Mouse (Mus musculus) kidney, postnatal 10 days (tissue): ENCODE results near the gene Ubac2.
A peak's percentile ranks its signal among the peaks of the same experiment; 100 is the strongest.
"Not testable (repeated sequence)": the region's sequence is repeated elsewhere in the genome, so short reads cannot be mapped to it uniquely, and the experiment has no call there.

ENCODE experiments used
- DNase-seq: peaks from one replicate; pipeline ENCODE4 v3.0.0; 2021; ENCODE audit warnings: mixed read lengths

Ubac2 gene

DNA sequence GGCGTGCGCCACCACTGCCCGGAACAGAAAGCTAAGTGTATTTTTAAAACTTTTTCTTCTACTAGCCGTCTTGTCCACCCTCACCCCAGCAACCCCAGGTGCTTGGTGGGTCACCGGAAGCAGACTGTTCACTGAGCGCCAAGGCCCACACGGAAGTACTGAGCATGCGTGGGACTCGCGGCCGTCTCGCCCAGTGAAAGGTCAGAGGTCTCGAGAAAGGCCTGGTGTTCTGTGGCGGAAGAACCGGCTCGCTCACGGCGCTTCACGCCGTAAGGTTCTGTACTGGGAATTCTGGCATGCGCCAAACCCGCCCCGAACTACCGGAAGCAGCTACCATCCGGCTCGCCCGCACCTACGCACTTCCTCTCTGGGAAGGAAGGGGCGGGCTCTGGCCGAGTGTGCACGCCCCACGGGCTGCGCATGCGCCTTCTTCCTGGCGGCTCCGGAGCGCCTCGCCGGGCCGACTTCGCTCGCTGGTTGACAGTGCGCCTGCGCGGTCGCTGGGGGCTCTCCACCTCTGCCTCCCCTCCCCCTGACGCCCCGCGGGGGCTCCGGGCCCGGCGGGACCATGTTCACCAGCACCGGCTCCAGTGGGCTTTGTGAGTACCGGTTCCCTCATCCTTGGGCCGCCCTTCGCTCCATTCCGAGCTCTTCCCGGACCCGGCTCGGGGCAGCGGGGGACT lies at the start of gene Ubac2:
Ubac2 (plus strand) TSS at position 445 of the 683 bp plus-strand sequence.
- peak; percentile 99 for DNase-seq

GRCm38 (mm10) chr14:121829816-121830442 lies 48.5 kb upstream of the Ubac2 start:
- no peak for DNase-seq

DNA sequence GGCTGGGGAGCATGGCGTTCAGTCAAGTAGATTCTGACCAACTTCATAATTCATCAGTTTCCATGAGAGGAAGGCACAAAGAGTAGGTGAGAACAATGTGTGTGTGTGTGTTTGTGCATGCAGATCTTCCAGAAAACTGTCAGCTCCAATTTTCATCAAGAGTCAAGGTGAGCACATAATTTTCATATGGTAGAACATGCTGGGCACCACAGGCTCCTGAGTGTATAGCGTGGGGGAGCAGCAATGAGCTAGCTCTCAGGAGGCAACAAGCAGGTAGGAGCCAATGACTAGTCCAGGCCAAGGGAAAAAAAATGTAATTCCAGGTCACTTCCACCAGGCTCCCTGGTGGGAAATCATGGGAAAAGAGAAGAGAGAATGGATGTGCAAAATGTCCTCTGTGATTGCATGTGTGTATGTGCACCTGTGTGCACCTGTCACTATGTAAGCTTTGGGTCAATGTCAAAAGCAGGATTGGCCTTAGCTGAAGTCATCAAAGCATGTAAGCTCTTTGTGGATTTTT lies 45.4 kb upstream of the Ubac2 start:
- no peak for DNase-seq

DNA sequence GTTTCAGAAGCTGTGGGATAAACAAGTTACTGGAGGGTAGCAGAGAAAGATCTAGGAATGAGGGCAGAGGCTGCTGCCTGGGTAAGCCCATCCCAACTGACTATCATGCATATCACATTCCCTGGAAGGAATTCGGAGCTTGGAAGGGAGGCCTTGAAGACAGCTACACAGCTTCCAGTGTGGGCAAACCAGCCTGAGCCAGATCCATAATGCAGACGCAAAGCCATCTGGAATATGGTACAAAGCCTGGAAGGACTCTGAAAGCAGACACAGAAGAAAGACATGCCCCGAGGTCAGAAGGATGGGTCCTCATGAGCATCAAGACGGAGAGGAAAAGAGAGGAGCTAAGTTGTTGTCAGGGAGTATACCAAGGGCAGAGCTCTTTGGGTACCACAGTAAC lies 40.3 kb upstream of the Ubac2 start:
- no peak for DNase-seq

GRCm38 (mm10) chr14:121840217-121840616 lies 38.2 kb upstream of the Ubac2 start:
- no peak for DNase-seq

- no peak for DNase-seq
Measured at GRCm38 (mm10) chr14:121844486-121844885, 33.9 kb upstream of the Ubac2 start.

DNA sequence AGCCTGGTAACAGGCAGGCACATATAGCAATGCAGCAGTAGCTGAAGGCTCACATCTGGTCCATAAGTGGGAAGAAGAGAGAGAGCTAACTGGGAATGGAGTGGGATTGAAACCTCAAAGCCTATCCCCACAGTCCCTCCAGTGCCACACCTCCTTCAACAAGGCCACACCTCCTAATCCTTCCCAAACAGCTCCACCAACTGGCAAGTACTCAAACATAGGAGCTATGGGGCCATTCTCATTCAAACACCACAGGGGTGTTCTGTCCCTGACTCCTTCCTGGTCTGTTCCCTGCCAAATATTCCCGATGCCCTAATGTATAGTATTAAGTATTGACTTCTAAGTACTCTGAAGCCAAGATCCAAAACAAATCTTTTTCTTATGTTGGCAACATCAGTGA lies 27.2 kb upstream of the Ubac2 start:
- no peak for DNase-seq

- no peak for DNase-seq
Measured at GRCm38 (mm10) chr14:121852531-121852930, 25.9 kb upstream of the Ubac2 start.

DNA sequence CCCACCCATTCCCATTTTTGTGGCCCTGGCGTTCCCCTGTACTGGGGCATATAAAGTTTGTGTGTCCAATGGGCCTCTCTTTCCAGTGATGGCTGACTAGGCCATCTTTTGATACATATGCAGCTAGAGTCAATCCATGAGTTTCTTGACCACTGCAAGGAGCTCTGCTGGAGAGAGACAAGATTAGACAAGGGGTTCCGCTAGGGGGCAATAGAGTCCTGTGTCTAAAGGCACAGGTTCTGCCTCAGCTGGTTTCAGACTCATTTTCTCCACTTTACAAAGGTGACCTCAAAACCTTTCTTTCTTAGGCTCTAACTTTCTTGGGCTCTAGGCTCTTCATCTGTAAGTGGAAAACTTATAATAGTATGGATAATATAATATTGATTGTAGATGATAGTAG lies 13.3 kb upstream of the Ubac2 start:
- DNase-seq, result peak; percentile 91

DNA sequence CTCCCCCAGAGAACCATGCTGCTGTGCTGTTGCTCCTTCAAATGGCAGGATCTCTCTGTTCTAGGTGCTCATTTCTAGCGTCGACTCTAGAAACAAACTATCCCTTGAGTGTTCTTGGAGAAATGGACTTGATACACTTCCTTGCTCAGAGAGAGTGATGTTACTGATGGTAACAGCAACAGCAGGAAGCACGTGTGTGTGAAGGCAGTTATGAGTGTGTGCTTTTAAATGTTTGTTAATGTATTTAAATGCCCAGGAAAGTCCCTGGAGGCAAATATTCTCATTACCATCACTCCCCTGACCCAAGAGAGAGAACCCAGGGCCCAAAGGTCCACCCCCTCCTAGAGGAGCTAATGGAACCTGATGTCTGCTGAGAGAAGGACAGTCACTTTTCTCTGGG lies 11.8 kb upstream of the Ubac2 start:
- no peak for DNase-seq

- DNase-seq, result no peak
Measured at GRCm38 (mm10) chr14:121869111-121869510, 9.3 kb upstream of the Ubac2 start.

DNA sequence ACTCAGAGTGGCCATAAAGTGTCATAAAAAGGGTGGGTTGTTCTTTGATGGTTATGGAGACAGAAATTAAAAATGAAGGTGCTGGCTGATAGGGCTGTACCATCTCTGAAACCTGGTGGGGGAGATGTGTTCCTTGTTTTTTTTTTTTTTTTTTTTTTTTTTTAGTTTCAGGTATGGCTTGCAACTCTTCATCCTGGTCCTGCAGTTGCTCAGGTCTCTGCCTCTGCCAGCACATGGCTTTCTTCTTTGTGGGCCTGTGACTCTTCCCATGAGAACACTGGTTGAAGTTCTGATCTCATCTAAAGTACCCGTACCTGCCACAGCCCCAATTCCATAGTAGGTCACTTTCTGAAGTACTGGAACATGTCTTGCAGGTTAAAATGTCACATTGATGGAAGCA lies 5.7 kb upstream of the Ubac2 start:
- DNase-seq, result no peak

DNA sequence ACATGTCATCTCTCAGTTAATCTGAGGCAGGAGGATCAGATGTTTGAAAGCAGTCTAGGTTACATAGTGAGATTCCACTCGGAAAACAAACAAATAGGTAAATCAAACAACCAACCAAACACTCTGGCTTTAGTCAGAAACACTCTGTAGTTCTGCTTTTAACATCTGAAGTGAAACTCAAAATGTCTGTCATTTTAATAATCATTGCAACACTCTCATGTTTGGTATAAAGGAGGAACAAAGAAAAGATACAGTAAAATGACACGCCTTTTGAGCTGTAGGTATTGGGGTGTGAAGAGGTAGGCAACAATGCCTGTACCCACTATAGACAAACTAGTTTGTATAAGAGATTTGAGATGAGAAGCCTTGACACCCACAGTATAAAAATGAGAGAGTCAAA lies 5.2 kb upstream of the Ubac2 start:
- DNase-seq, result no peak

DNA sequence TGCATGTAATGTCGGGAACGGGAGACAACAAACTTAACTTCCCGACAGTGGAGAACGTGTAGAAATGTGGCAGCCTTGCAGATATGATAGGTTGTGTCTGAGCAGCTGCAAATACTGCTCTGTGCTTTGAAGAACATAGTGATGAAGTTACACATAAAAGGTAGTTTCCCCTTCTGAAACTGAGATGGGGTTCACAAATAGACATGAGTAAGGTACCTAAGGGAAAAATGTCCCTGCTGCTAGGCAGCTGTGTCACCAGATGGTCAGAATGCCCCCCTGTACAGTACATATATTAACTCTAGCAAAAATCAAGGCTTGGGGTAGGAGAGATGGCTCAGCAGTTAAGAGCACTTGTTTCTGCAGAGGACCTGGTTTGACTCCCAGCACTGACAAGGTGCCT lies 4.8 kb upstream of the Ubac2 start:
- DNase-seq, result no peak

DNA sequence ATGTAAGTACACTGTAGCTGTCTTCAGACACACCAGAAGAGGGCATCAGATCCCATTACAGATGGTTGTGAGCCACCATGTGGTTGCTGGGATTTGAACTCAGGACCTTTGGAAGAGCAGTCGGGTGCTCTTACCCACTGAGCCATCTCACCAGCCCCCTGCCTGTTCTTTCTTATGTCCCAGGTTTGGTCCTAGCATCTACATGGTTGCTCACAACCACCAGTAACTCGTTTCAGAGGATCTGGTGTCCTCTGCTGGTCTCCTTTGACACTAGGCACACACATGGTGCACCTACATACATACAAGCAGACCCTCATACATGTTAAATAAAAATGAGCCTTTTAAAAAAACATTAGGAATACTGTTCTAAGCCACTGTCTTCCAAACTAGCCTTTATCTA lies 2.2 kb upstream of the Ubac2 start:
- DNase-seq, result not testable (repeated sequence)

GRCm38 (mm10) chr14:121876860-121877259 lies 1.6 kb upstream of the Ubac2 start:
- no peak for DNase-seq

- no peak for DNase-seq
Measured at GRCm38 (mm10) chr14:121877640-121878039, 780 bp upstream of the Ubac2 start.

GRCm38 (mm10) chr14:121878859-121879206 lies 413 bp downstream of the Ubac2 start:
- DNase-seq, result no peak

- DNase-seq, result peak; percentile 37
Measured at GRCm38 (mm10) chr14:121879266-121879840, 933 bp downstream of the Ubac2 start.

- no peak for DNase-seq
Measured at GRCm38 (mm10) chr14:121881211-121881610, 2.8 kb downstream of the Ubac2 start.

- peak; percentile 84 for DNase-seq
Measured at GRCm38 (mm10) chr14:121884150-121884797, 5.9 kb downstream of the Ubac2 start.

- DNase-seq, result no peak
Measured at GRCm38 (mm10) chr14:121893747-121894146, 15.3 kb downstream of the Ubac2 start.

- no peak for DNase-seq
Measured at GRCm38 (mm10) chr14:121894511-121895135, 16.2 kb downstream of the Ubac2 start.
